Mouse (Mus musculus) heart, embryonic 14.5 days (tissue): Measurements from ENCODE around the gene Nkx2-1. TPM values are rescaled to one million over a fixed set of nuclear protein-coding genes. Genes with fewer than 3 reads are reported as not detected.

ENCODE experiments used
- ATAC-seq: fragments of 200-750 bp; cut with Nextera tagmentation; 2 replicates; pipeline ENCODE4 v1.8.0; 2017; ENCODE audit warnings: low read depth, moderate TSS enrichment; ENCODE audit not compliant: insufficient number of reproducible peaks, insufficient read depth, low FRiP score
- H3K27ac ChIP-seq, 2 experiments: fragments of 200-500 bp in 1 of 2; fragments of 300-500 bp in 1 of 2; sonication (generic) in 1 of 2; replicated peaks in 1 of 2; 2 replicates each; pipeline ENCODE4 v1.5.1; 2012 to 2014; ENCODE audit warnings: low read depth in 2 of 2, low read length in 2 of 2, control low read depth in 1 of 2, mild to moderate bottlenecking in 1 of 2, mixed read lengths in 1 of 2; ENCODE audit not compliant: control insufficient read depth in 1 of 2, insufficient read depth in 1 of 2
- H3K27me3 ChIP-seq: fragments of 300-500 bp; sonication (generic); 2 replicates; pipeline ENCODE4 v1.6.1; 2014; ENCODE audit warnings: mild to moderate bottlenecking, low read length, control low read depth; ENCODE audit not compliant: control insufficient read depth, insufficient read depth
- H3K36me3 ChIP-seq: fragments of 300-500 bp; sonication (generic); 2 replicates; pipeline ENCODE4 v1.6.1; 2014; ENCODE audit warnings: mild to moderate bottlenecking, control low read depth, low read length, mixed read lengths; ENCODE audit not compliant: control insufficient read depth, insufficient read depth
- H3K4me1 ChIP-seq, 2 experiments: fragments of 200-500 bp in 1 of 2; fragments of 300-500 bp in 1 of 2; sonication (generic) in 1 of 2; 2 replicates each; pipeline ENCODE4 v1.6.1; 2012 to 2014; ENCODE audit warnings: low read length in 2 of 2, control low read depth in 1 of 2, mixed read lengths in 1 of 2; ENCODE audit not compliant: control insufficient read depth in 2 of 2, insufficient read depth in 2 of 2
- H3K4me2 ChIP-seq: fragments of 300-500 bp; sonication (generic); 2 replicates; pipeline ENCODE4 v1.6.1; 2014; ENCODE audit warnings: mild to moderate bottlenecking, low read length
- H3K4me3 ChIP-seq, 2 experiments: fragments of 200-500 bp in 1 of 2; fragments of 300-500 bp in 1 of 2; sonication (generic) in 1 of 2; 2 replicates each; pipeline ENCODE4 v1.5.1; 2012 to 2014; ENCODE audit warnings: low read length in 2 of 2, mild to moderate bottlenecking in 2 of 2, control low read depth in 1 of 2, low read depth in 1 of 2, moderate library complexity in 1 of 2; ENCODE audit not compliant: control insufficient read depth in 1 of 2, insufficient read depth in 1 of 2
- H3K9ac ChIP-seq: fragments of 300-500 bp; sonication (generic); 2 replicates; pipeline ENCODE4 v1.6.1; 2014; ENCODE audit warnings: mild to moderate bottlenecking, low read length
- H3K9me3 ChIP-seq: fragments of 300-500 bp; sonication (generic); 2 replicates; pipeline ENCODE4 v1.6.1; 2016; ENCODE audit warnings: low read length, control low read depth; ENCODE audit not compliant: control insufficient read depth
- WGBS: fragments of 180-500 bp; shearing (Covaris S2); extraction: QIAGEN DNeasy Blood & Tissue Kit; methylation state at CpG from one replicate; pipeline ENCODE4 v1.1.7; 2014; 5-methylcytosine and 5-hydroxymethylcytosine counted together
- polyA plus RNA-seq: library from polyadenylated mRNA; unstranded; fragments of >200 nt; fragmentation: Nextera tagmentation; extraction: Ambion mirVana; gene quantifications from 2 replicates; pipeline ENCODE4 v1.2.1, GENCODE M21; 2014

Nkx2-1 gene
- 0.08 TPM in 1 of 2 replicates, not detected in the other for polyA plus RNA-seq

- Histone ChIP-seq H3K27me3 (peaks cover 97% of the 10 kb centered on the region), H3K4me1 (peaks cover 0 to 26% of the 10 kb centered on the region in 2 experiments; a peak in 2 of 4 replicates), H3K9ac (no peak within 1 kb of the TSS), H3K4me2 (peak within 1 kb of the TSS; percentile 67), H3K36me3 (no peaks in the 10 kb centered on the region), H3K4me3 (peak within 1 kb of the TSS; percentile 12 to 41; a peak in 3 of 4 replicates), H3K27ac (no peak within 1 kb of the TSS), H3K9me3 (no peaks in the 10 kb centered on the region)
- 3% methylated on average over 11 of the region's 11 CpGs for WGBS
- ATAC-seq: no peak
These were observed at the start of gene Nkx2-1 for GRCm38 (mm10) chr12:56536884-56537265. Gene Nkx2-1 (minus strand): TSS chr12:56536908.

GRCm38 (mm10) chr12:56541068-56541467 is 4.4 kb upstream of the Nkx2-1 start:
- H3K4me3 ChIP-seq: peak overlapping the region in 1 of 2 experiments; percentile 1; a peak in 1 of 4 replicates
- no peak overlapping the region for H3K27ac ChIP-seq
- peak overlapping the region; percentile 34 for H3K4me2 ChIP-seq
- H3K9me3 ChIP-seq: no peaks in the 10 kb centered on the region
- no peak overlapping the region for H3K9ac ChIP-seq
- peaks cover 67% of the 10 kb centered on the region for H3K27me3 ChIP-seq
- 1% methylated on average over 14 of the region's 14 CpGs for WGBS
- H3K36me3 ChIP-seq: no peaks in the 10 kb centered on the region
- ATAC-seq: no peak
- 0 out of 4 replicates have a peak, but pooled peaks cover 0 to 5% of the 10 kb centered on the region in 2 experiments for H3K4me1 ChIP-seq

GRCm38 (mm10) chr12:56540591-56540990 is 3.9 kb upstream of the Nkx2-1 start:
- Histone ChIP-seq H3K27ac (no peak overlapping the region), H3K27me3 (peaks cover 71% of the 10 kb centered on the region), H3K4me2 (peak overlapping the region; percentile 34; the same call in 1 of the 2 replicates), H3K4me1 (peaks cover 0 to 10% of the 10 kb centered on the region in 2 experiments; a peak in 1 of 4 replicates), H3K9me3 (no peaks in the 10 kb centered on the region), H3K9ac (no peak overlapping the region), H3K36me3 (no peaks in the 10 kb centered on the region), H3K4me3 (peak overlapping the region in 1 of 2 experiments; percentile 1; a peak in 1 of 4 replicates)
- 3% methylated on average over 10 of the region's 10 CpGs for WGBS
- ATAC-seq: no peak

- Histone ChIP-seq H3K9ac (no peak overlapping the region), H3K9me3 (no peaks in the 10 kb centered on the region), H3K4me1 (peaks cover 0 to 22% of the 10 kb centered on the region in 2 experiments; a peak in 2 of 4 replicates), H3K4me2 (no peak overlapping the region), H3K27me3 (peaks cover 91% of the 10 kb centered on the region), H3K36me3 (no peaks in the 10 kb centered on the region), H3K4me3 (no peak overlapping the region), H3K27ac (no peak overlapping the region)
- WGBS: 7% methylated on average over 3 of the region's 3 CpGs
- ATAC-seq: no peak
These were observed 1.9 kb upstream of the Nkx2-1 start for GRCm38 (mm10) chr12:56538601-56539000.

GRCm38 (mm10) chr12:56537931-56538330 is 1.2 kb upstream of the Nkx2-1 start:
- H3K27me3 ChIP-seq: peaks cover 98% of the 10 kb centered on the region
- H3K4me2 ChIP-seq: no peak overlapping the region
- H3K4me3 ChIP-seq: no peak overlapping the region
- 4% methylated on average over 6 of the region's 6 CpGs for WGBS
- H3K9me3 ChIP-seq: no peaks in the 10 kb centered on the region
- no peaks in the 10 kb centered on the region for H3K36me3 ChIP-seq
- no peak overlapping the region for H3K9ac ChIP-seq
- H3K4me1 ChIP-seq: peaks cover 0 to 26% of the 10 kb centered on the region in 2 experiments; a peak in 2 of 4 replicates
- no peak for ATAC-seq
- no peak overlapping the region for H3K27ac ChIP-seq

GRCm38 (mm10) chr12:56537342-56537741 is 634 bp upstream of the Nkx2-1 start:
- H3K9ac ChIP-seq: no peak overlapping the region
- H3K36me3 ChIP-seq: no peaks in the 10 kb centered on the region
- no peaks in the 10 kb centered on the region for H3K9me3 ChIP-seq
- H3K27ac ChIP-seq: no peak overlapping the region
- under 1% methylated on average over 19 of the region's 19 CpGs for WGBS
- peaks cover 0 to 26% of the 10 kb centered on the region in 2 experiments; a peak in 2 of 4 replicates for H3K4me1 ChIP-seq
- H3K27me3 ChIP-seq: peaks cover 97% of the 10 kb centered on the region
- no peak overlapping the region for H3K4me3 ChIP-seq
- ATAC-seq: no peak
- no peak overlapping the region for H3K4me2 ChIP-seq

- Histone ChIP-seq H3K27me3 (peaks cover 96% of the 10 kb centered on the region), H3K4me1 (peaks cover 0 to 26% of the 10 kb centered on the region in 2 experiments; a peak in 2 of 4 replicates), H3K4me3 (peak overlapping the region in 1 of 2 experiments; percentile 41; a peak in 2 of 4 replicates), H3K27ac (no peak overlapping the region), H3K36me3 (no peaks in the 10 kb centered on the region), H3K4me2 (peak overlapping the region; percentile 67), H3K9ac (no peak overlapping the region), H3K9me3 (no peaks in the 10 kb centered on the region)
- ATAC-seq: no peak
- WGBS: under 1% methylated on average over 44 of the region's 44 CpGs
These were observed 379 bp downstream of the Nkx2-1 start for GRCm38 (mm10) chr12:56536174-56536883.
